Mouse (Mus musculus) hindbrain, embryonic 16.5 days (tissue): Measurements from ENCODE around the gene Spata33. TPM values are rescaled to one million over a fixed set of nuclear protein-coding genes. Genes with fewer than 3 reads are reported as not detected.
"Not testable (repeated sequence)": the region's sequence is repeated elsewhere in the genome, so short reads cannot be mapped to it uniquely, and the experiment has no call there.

Source experiments
- ATAC-seq: fragments of 200-750 bp; cut with Nextera tagmentation; 2 replicates; pipeline ENCODE4 v1.8.0; 2017; ENCODE audit warnings: moderate TSS enrichment, moderate library complexity
- H3K27ac ChIP-seq: fragments of 300-500 bp; sonication (generic); 2 replicates; pipeline ENCODE4 v1.5.1; 2014; ENCODE audit warnings: low read depth, mild to moderate bottlenecking, control low read depth, low read length, moderate library complexity
- H3K27me3 ChIP-seq: fragments of 300-500 bp; sonication (generic); replicated peaks from 2 replicates; pipeline ENCODE4 v1.6.1; 2014; ENCODE audit warnings: low read length; ENCODE audit not compliant: control insufficient read depth, insufficient read depth
- H3K36me3 ChIP-seq: fragments of 300-500 bp; sonication (generic); 2 replicates; pipeline ENCODE4 v1.6.1; 2014; ENCODE audit warnings: mild to moderate bottlenecking, low read length, moderate library complexity, mixed read lengths; ENCODE audit not compliant: control insufficient read depth, insufficient read depth
- H3K4me1 ChIP-seq: fragments of 300-500 bp; sonication (generic); 2 replicates; pipeline ENCODE4 v1.6.1; 2014; ENCODE audit warnings: low read depth, low read length; ENCODE audit not compliant: control insufficient read depth, insufficient read depth
- H3K4me2 ChIP-seq: fragments of 300-500 bp; sonication (generic); 2 replicates; pipeline ENCODE4 v1.6.1; 2014; ENCODE audit warnings: mild to moderate bottlenecking, low read length, control low read depth, moderate library complexity
- H3K4me3 ChIP-seq: fragments of 300-500 bp; sonication (generic); 2 replicates; pipeline ENCODE4 v1.5.1; 2014; ENCODE audit warnings: mild to moderate bottlenecking, low read length, control low read depth, moderate library complexity
- H3K9ac ChIP-seq: fragments of 300-500 bp; sonication (generic); 2 replicates; pipeline ENCODE4 v1.6.1; 2014; ENCODE audit warnings: low read depth, mild to moderate bottlenecking, control low read depth, low read length, moderate library complexity
- H3K9me3 ChIP-seq: fragments of 300-500 bp; sonication (generic); 2 replicates; pipeline ENCODE4 v1.6.1; 2014; ENCODE audit warnings: mild to moderate bottlenecking, low read length, moderate library complexity; ENCODE audit not compliant: control insufficient read depth
- WGBS: fragments of 180-500 bp; shearing (Covaris S2); extraction: QIAGEN DNeasy Blood & Tissue Kit; methylation state at CpG from one replicate; pipeline ENCODE4 v1.1.7; 2014; 5-methylcytosine and 5-hydroxymethylcytosine counted together
- polyA plus RNA-seq: library from polyadenylated mRNA; unstranded; fragments of >200 nt; fragmentation: Nextera tagmentation; extraction: Ambion mirVana; gene quantifications from 2 replicates; pipeline ENCODE4 v1.2.1, GENCODE M21; 2015

Spata33 gene
- polyA plus RNA-seq, 1 experiment from 2014 or later: 7.0 TPM

- H3K4me2 ChIP-seq: peak within 1 kb of the TSS; percentile 81
- H3K4me1 ChIP-seq: peaks cover 28% of the 10 kb centered on the region
- H3K4me3 ChIP-seq: peak within 1 kb of the TSS; percentile 98
- peak; percentile 96 for ATAC-seq
- H3K27ac ChIP-seq: peak within 1 kb of the TSS; percentile 92
- H3K36me3 ChIP-seq: peaks cover 32% of the 10 kb centered on the region
- no peaks in the 10 kb centered on the region for H3K27me3 ChIP-seq
- H3K9ac ChIP-seq: peak within 1 kb of the TSS; percentile 99
- under 1% methylated on average over 63 of the region's 99 CpGs for WGBS
- H3K9me3 ChIP-seq: no peaks in the 10 kb centered on the region
These were observed 41.7 kb downstream of the Spata33 start, which contains the start of the genes Zfp276 and Vps9d1 for GRCm38 (mm10) chr8:123254099-123254885. Gene Zfp276, plus strand, starts transcription at chr8:123254195. Gene Vps9d1, minus strand, starts transcription at chr8:123254348.

GRCm38 (mm10) chr8:123255170-123255569 is 42.5 kb downstream of the Spata33 start:
- no peak overlapping the region for H3K27ac ChIP-seq
- peak overlapping the region; percentile 98 for H3K4me3 ChIP-seq
- H3K4me1 ChIP-seq: peaks cover 28% of the 10 kb centered on the region
- 76% methylated on average over 6 of the region's 6 CpGs for WGBS
- peak overlapping the region; percentile 99 for H3K9ac ChIP-seq
- peak overlapping the region; percentile 81 for H3K4me2 ChIP-seq
- no peak for ATAC-seq
- H3K36me3 ChIP-seq: peaks cover 36% of the 10 kb centered on the region
- H3K27me3 ChIP-seq: no peaks in the 10 kb centered on the region
- H3K9me3 ChIP-seq: no peaks in the 10 kb centered on the region

- WGBS: 61% methylated on average over 3 of the region's 3 CpGs
- H3K9ac ChIP-seq: no peak overlapping the region
- H3K27me3 ChIP-seq: no peaks in the 10 kb centered on the region
- H3K4me1 ChIP-seq: peaks cover 28% of the 10 kb centered on the region
- no peak overlapping the region for H3K27ac ChIP-seq
- ATAC-seq: no peak
- H3K9me3 ChIP-seq: no peaks in the 10 kb centered on the region
- peaks cover 31% of the 10 kb centered on the region for H3K36me3 ChIP-seq
- H3K4me3 ChIP-seq: no peak overlapping the region
- no peak overlapping the region for H3K4me2 ChIP-seq
These were observed 44.5 kb downstream of the Spata33 start for GRCm38 (mm10) chr8:123257114-123257513.

GRCm38 (mm10) chr8:123257593-123257992 is 45.0 kb downstream of the Spata33 start:
- peaks cover 26% of the 10 kb centered on the region for H3K4me1 ChIP-seq
- H3K9me3 ChIP-seq, H3K27ac ChIP-seq, ATAC-seq, H3K9ac ChIP-seq, H3K4me2 ChIP-seq, H3K27me3 ChIP-seq, H3K4me3 ChIP-seq: not testable (repeated sequence)
- peaks cover 31% of the 10 kb centered on the region for H3K36me3 ChIP-seq
- WGBS: 90% methylated on average over 8 of the region's 8 CpGs

- no peak overlapping the region for H3K4me2 ChIP-seq
- no peaks in the 10 kb centered on the region for H3K27me3 ChIP-seq
- H3K4me1 ChIP-seq: no peaks in the 10 kb centered on the region
- H3K27ac ChIP-seq: no peak overlapping the region
- H3K36me3 ChIP-seq: peaks cover 47% of the 10 kb centered on the region
- H3K9me3 ChIP-seq: no peaks in the 10 kb centered on the region
- WGBS: 78% methylated on average over 14 of the region's 14 CpGs
- ATAC-seq: no peak
- H3K4me3 ChIP-seq: no peak overlapping the region
- no peak overlapping the region for H3K9ac ChIP-seq
These were observed 55.5 kb downstream of the Spata33 start for GRCm38 (mm10) chr8:123267926-123268656.

GRCm38 (mm10) chr8:123271147-123271546 is 58.5 kb downstream of the Spata33 start:
- no peak overlapping the region for H3K9ac ChIP-seq
- 89% methylated on average over 10 of the region's 10 CpGs for WGBS

More at GRCm38 (mm10) chr8:123271147-123271546, 58.5 kb downstream of the Spata33 start:
- Histone ChIP-seq H3K27me3 (no peaks in the 10 kb centered on the region), H3K4me1 (no peaks in the 10 kb centered on the region), H3K36me3 (peaks cover 29% of the 10 kb centered on the region), H3K9me3 (no peaks in the 10 kb centered on the region), H3K27ac (no peak overlapping the region), H3K4me3 (no peak overlapping the region), H3K4me2 (no peak overlapping the region)
- no peak for ATAC-seq

Other genes with a start within 250 kb of the Spata33 start
- 22.9 and 23.5 TPM in 2 replicates for gene Ankrd11, start 170.6 kb upstream of the Spata33 start, polyA plus RNA-seq
- 44.6 and 46.5 TPM in 2 replicates for gene Spg7, start 149.9 kb upstream of the Spata33 start, polyA plus RNA-seq
- gene Rpl13, start 110.5 kb upstream of the Spata33 start, polyA plus RNA-seq: 588 and 678 TPM in 2 replicates
- gene Cpne7, start 95.5 kb upstream of the Spata33 start, polyA plus RNA-seq: 5.9 and 8.6 TPM in 2 replicates
- gene Sult5a1, start 54.5 kb upstream of the Spata33 start, polyA plus RNA-seq: 1.8 and 2.5 TPM in 2 replicates
- gene Dpep1, start 26.6 kb upstream of the Spata33 start, polyA plus RNA-seq: 0.68 and 0.72 TPM in 2 replicates
- 221 and 224 TPM in 2 replicates for gene Chmp1a, start 69 bp upstream of the Spata33 start, polyA plus RNA-seq
- gene Cdk10, start 12.0 kb downstream of the Spata33 start, polyA plus RNA-seq: 47.2 and 53.3 TPM in 2 replicates
- 13.0 and 13.8 TPM in 2 replicates for gene Spata2l, start 23.4 kb downstream of the Spata33 start, polyA plus RNA-seq
- gene Zfp276, start 41.4 kb downstream of the Spata33 start, polyA plus RNA-seq: 22.4 and 25.2 TPM in 2 replicates
- 61.4 and 63.2 TPM in 2 replicates for gene Vps9d1, start 41.5 kb downstream of the Spata33 start, polyA plus RNA-seq
- 5.7 and 7.8 TPM in 2 replicates for gene Fanca, start 105.7 kb downstream of the Spata33 start, polyA plus RNA-seq
- gene Spire2, start 119.9 kb downstream of the Spata33 start, polyA plus RNA-seq: 27.3 and 38.5 TPM in 2 replicates
- gene Tcf25, start 160.9 kb downstream of the Spata33 start, polyA plus RNA-seq: 396 and 405 TPM in 2 replicates
- 0.05 and 0.10 TPM in 2 replicates for gene Mc1r, start 194.3 kb downstream of the Spata33 start, polyA plus RNA-seq
- gene Tubb3, start 198.6 kb downstream of the Spata33 start, polyA plus RNA-seq: 1,869 and 1,947 TPM in 2 replicates
- 50.5 and 53.5 TPM in 2 replicates for gene Def8, start 210.7 kb downstream of the Spata33 start, polyA plus RNA-seq